Mouse (Mus musculus) embryonic facial prominence, embryonic 15.5 days (tissue): ENCODE measurements at regions not wholly inside any gene's neighbourhood (a gene's known extent, or its start where the extent isn't known, plus 50 kb on each side); places are given as distances from the start of the nearest gene placed in this dataset.
A peak's percentile ranks its signal among the peaks of the same experiment; 100 is the strongest.

Experiments
- ATAC-seq: fragments of 200-750 bp; cut with Nextera tagmentation; 2 replicates; pipeline ENCODE4 v1.8.0; 2017; ENCODE audit warnings: low read depth, moderate TSS enrichment; ENCODE audit not compliant: insufficient number of reproducible peaks, low FRiP score, low TSS enrichment
- H3K27ac ChIP-seq: fragments of 300-500 bp; sonication (generic); replicated peaks from 2 replicates; pipeline ENCODE4 v1.5.1; 2015; ENCODE audit warnings: mild to moderate bottlenecking, inconsistent platforms
- H3K27me3 ChIP-seq: fragments of 300-500 bp; sonication (generic); 2 replicates; pipeline ENCODE4 v1.6.1; 2015; ENCODE audit warnings: inconsistent platforms
- H3K36me3 ChIP-seq: fragments of 300-500 bp; sonication (generic); 2 replicates; pipeline ENCODE4 v1.6.1; 2015; ENCODE audit warnings: mild to moderate bottlenecking, inconsistent platforms
- H3K4me1 ChIP-seq: fragments of 300-500 bp; sonication (generic); 2 replicates; pipeline ENCODE4 v1.6.1; 2015; ENCODE audit warnings: inconsistent platforms
- H3K4me2 ChIP-seq: fragments of 300-500 bp; sonication (generic); replicated peaks from 2 replicates; pipeline ENCODE4 v1.6.1; 2015; ENCODE audit warnings: mild to moderate bottlenecking, inconsistent platforms
- H3K4me3 ChIP-seq: fragments of 300-500 bp; sonication (generic); replicated peaks from 2 replicates; pipeline ENCODE4 v1.5.1; 2015; ENCODE audit warnings: mild to moderate bottlenecking, inconsistent platforms
- H3K9ac ChIP-seq: fragments of 300-500 bp; sonication (generic); 2 replicates; pipeline ENCODE4 v1.6.1; 2015; ENCODE audit warnings: inconsistent platforms
- H3K9me3 ChIP-seq: fragments of 300-500 bp; sonication (generic); replicated peaks from 2 replicates; pipeline ENCODE4 v1.6.1; 2016; ENCODE audit warnings: inconsistent platforms
- WGBS: fragments of 180-500 bp; shearing (Covaris S2); methylation state at CpG from one replicate; pipeline ENCODE4 v1.1.7; 2015; 5-methylcytosine and 5-hydroxymethylcytosine counted together

- ATAC-seq = no peak
- 74% methylated on average over 8 of the region's 8 CpGs for WGBS
- Histone ChIP-seq H3K9me3 (no peaks in the 10 kb centered on the region), H3K4me2 (no peak overlapping the region), H3K9ac (no peak overlapping the region), H3K36me3 (no peaks in the 10 kb centered on the region), H3K4me3 (no peak overlapping the region), H3K27ac (no peak overlapping the region), H3K27me3 (no peaks in the 10 kb centered on the region), H3K4me1 (no peaks in the 10 kb centered on the region)
Observed at GRCm38 (mm10) chr4:28523343-28523742, 289.6 kb upstream of the Epha7 start.

- H3K27ac ChIP-seq = no peak overlapping the region
- no peaks in the 10 kb centered on the region for H3K36me3 ChIP-seq
- no peak overlapping the region for H3K4me2 ChIP-seq
- no peaks in the 10 kb centered on the region for H3K9me3 ChIP-seq
- no peak overlapping the region for H3K9ac ChIP-seq
- H3K4me1 ChIP-seq = no peaks in the 10 kb centered on the region
- H3K27me3 ChIP-seq = no peaks in the 10 kb centered on the region
- ATAC-seq = no peak
- WGBS = 58% methylated on average over 1 of the region's 1 CpGs
- no peak overlapping the region for H3K4me3 ChIP-seq
Observed at GRCm38 (mm10) chr4:28542218-28542617, 270.7 kb upstream of the Epha7 start.

GRCm38 (mm10) chr4:28542696-28543328 lies 270.1 kb upstream of the Epha7 start:
- no peaks in the 10 kb centered on the region for H3K9me3 ChIP-seq
- ATAC-seq = no peak
- no peak overlapping the region for H3K27ac ChIP-seq
- H3K27me3 ChIP-seq = no peaks in the 10 kb centered on the region
- no peak overlapping the region for H3K4me2 ChIP-seq
- no peaks in the 10 kb centered on the region for H3K4me1 ChIP-seq
- H3K36me3 ChIP-seq = no peaks in the 10 kb centered on the region
- WGBS = 68% methylated on average over 1 of the region's 1 CpGs
- H3K9ac ChIP-seq = no peak overlapping the region
- no peak overlapping the region for H3K4me3 ChIP-seq

- Histone ChIP-seq H3K27ac (no peak overlapping the region), H3K36me3 (no peaks in the 10 kb centered on the region), H3K27me3 (no peaks in the 10 kb centered on the region), H3K9me3 (no peaks in the 10 kb centered on the region), H3K4me1 (no peaks in the 10 kb centered on the region), H3K4me2 (no peak overlapping the region), H3K9ac (no peak overlapping the region), H3K4me3 (no peak overlapping the region)
- WGBS = 42% methylated on average over 6 of the region's 6 CpGs
- ATAC-seq = peak; percentile 43; the same call in 1 of the 2 replicates
Observed at GRCm38 (mm10) chr4:28548231-28548836, 264.6 kb upstream of the Epha7 start.

- WGBS = 88% methylated on average over 4 of the region's 4 CpGs
- H3K4me2 ChIP-seq = no peak overlapping the region
- no peaks in the 10 kb centered on the region for H3K36me3 ChIP-seq
- H3K9ac ChIP-seq = no peak overlapping the region
- no peaks in the 10 kb centered on the region for H3K4me1 ChIP-seq
- no peak overlapping the region for H3K4me3 ChIP-seq
- no peaks in the 10 kb centered on the region for H3K27me3 ChIP-seq
- ATAC-seq = no peak
- no peaks in the 10 kb centered on the region for H3K9me3 ChIP-seq
- no peak overlapping the region for H3K27ac ChIP-seq
Observed at GRCm38 (mm10) chr4:28571092-28571770, 241.7 kb upstream of the Epha7 start.

GRCm38 (mm10) chr4:28588745-28589530 lies 224.0 kb upstream of the Epha7 start:
- WGBS = 77% methylated on average over 12 of the region's 12 CpGs
- Histone ChIP-seq H3K9me3 (no peaks in the 10 kb centered on the region), H3K4me3 (no peak overlapping the region), H3K27me3 (no peaks in the 10 kb centered on the region), H3K4me1 (no peaks in the 10 kb centered on the region), H3K9ac (no peak overlapping the region), H3K27ac (no peak overlapping the region), H3K36me3 (no peaks in the 10 kb centered on the region), H3K4me2 (no peak overlapping the region)
- ATAC-seq = no peak
